Mouse (Mus musculus): ENCODE results near the gene Fkbp2. TPM values are rescaled to one million over a fixed set of nuclear protein-coding genes. Genes with fewer than 3 reads are reported as not detected.
A peak's percentile ranks its signal among the peaks of the same experiment; 100 is the strongest.

The Fkbp2 gene
- total and polyA plus RNA-seq, 3 experiments = 17.6 to 87.0 (median 44.6) TPM

DNA sequence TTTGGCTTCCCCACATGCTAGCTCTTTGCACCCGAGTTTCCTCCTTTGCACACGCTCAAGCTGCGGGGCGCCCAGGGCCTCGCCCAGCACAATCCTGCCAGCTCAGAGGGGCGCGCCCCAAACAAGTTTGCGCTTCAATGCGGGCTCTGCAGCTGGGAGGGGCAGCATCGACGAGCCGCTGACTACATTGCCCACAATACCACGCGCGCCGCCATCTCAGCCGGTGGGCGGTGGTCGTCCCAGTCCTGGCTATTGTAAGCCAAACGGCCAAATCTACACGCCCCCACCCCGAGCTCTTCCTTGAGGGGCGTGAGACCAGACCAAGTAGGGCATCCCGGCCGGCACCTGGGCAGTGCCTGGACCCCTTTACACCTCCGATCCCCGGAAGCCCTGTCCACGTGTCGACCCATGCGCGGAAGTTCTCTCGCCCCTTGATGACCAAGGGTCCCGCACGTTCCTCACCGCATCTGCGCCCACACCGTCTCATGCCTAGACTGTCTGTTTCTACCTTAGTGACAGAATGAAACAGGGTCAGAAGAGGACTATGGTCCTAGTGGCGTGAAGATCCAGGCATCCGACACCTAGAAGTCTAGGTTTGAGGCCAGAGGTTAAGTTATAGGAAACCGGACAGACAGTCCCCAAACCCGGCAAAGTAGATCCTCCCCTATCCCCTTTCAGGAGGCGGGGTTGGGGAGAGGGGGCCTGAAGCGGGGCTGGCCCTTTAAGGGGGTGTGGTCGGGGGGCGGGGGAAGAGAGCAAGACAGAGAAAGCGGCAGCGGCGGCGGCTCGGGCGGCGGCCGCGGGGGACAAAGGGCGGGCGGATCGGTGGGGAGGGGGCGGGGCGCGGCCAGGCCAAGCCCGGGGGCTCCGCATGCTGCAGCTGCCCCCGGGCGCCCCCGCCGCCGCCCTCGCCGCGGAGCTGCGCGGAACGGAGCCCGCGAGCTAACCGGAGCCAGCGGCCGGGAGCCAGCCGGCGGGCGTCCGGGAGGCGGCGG is 5.8 kb downstream of the Fkbp2 start, which contains the start of gene Ppp1r14b:
TSS of gene Ppp1r14b (plus strand) at position 758 of the 995 bp plus-strand sequence.
- dilution Hi-C loops (cut with MboI; ENCODE audit: extremely low pct_ligation_motif_present, extremely low pct_unique_long_range_greater_than_20kb, low sequenced_read_pairs) = no loop called here
- peak; percentile 90 for DNase-seq (ENCODE audit: extremely low read depth)
- H3K4me2 ChIP-seq (ENCODE audit: insufficient read depth, low read depth, poor library complexity, severe bottlenecking) = peak within 1 kb of the TSS; percentile 75
- H3K9me3 ChIP-seq (replicated peaks; ENCODE audit: low read length) = no peaks in the 10 kb centered on the region
- in situ Hi-C loops (cut with MboI; ENCODE audit: low pct_ligation_motif_present, low pct_unique_long_range_greater_than_20kb, low sequenced_read_pairs) = no loop called here
- peaks cover 29% of the 10 kb centered on the region for H3K79me2 ChIP-seq (replicated peaks; ENCODE audit: control insufficient read depth, extremely low read depth, insufficient read depth, poor library complexity, severe bottlenecking)
- TF ChIP-seq ZMIZ1 (IDR thresholded peaks at IDR 0.05; ENCODE audit: low read depth, low read length) = peak; percentile 78
- TF ChIP-seq PAX5 (IDR thresholded peaks at IDR 0.05; ENCODE audit: low read length) = no peak
- peak; percentile 85 for TF ChIP-seq HCFC1 (IDR thresholded peaks at IDR 0.05; ENCODE audit: low read depth, low read length)
- peak; percentile 79; the same call in 1 of the 2 replicates for TF ChIP-seq MAZ (IDR thresholded peaks at IDR 0.05; ENCODE audit: low read depth, low read length)
- TF ChIP-seq MAFK (IDR thresholded peaks at IDR 0.05; ENCODE audit: insufficient replicate concordance, low read length) = no peak
- no peak for TF ChIP-seq NRF1 (IDR thresholded peaks at IDR 0.05; ENCODE audit: low read depth, low read length)
- no peak for TF ChIP-seq CTCF (conservative IDR thresholded peaks at IDR 0.05 in 1 of 2, IDR thresholded peaks at IDR 0.05 in 1 of 2; ENCODE audit: low read depth in 2 of 2, low read length in 2 of 2)
- TF ChIP-seq NELFE (IDR thresholded peaks at IDR 0.05; ENCODE audit: low read depth, low read length) = peak; percentile 79
- peak; percentile 77 for TF ChIP-seq ELF1 (IDR thresholded peaks at IDR 0.05; ENCODE audit: low read depth, low read length)
- 0 out of 2 replicates have a peak, but pooled peaks have one; percentile 14 for TF ChIP-seq KAT2A (IDR thresholded peaks at IDR 0.05; ENCODE audit: insufficient replicate concordance, low read length)
- no peak for TF ChIP-seq ETS1 (conservative IDR thresholded peaks at IDR 0.05; ENCODE audit: low read depth, low read length)
- no peak for TF ChIP-seq ZC3H11A (IDR thresholded peaks at IDR 0.05; ENCODE audit: low read depth, low read length)
- TF ChIP-seq USF2 (conservative IDR thresholded peaks at IDR 0.05; ENCODE audit: low read depth, low read length) = peak; percentile 46
- TF ChIP-seq RAD21 (IDR thresholded peaks at IDR 0.05; ENCODE audit: low read depth, low read length) = no peak
- peak; percentile 96 for TF ChIP-seq SIN3A (IDR thresholded peaks at IDR 0.05; ENCODE audit: low read length)
- no peak for TF ChIP-seq RCOR1 (conservative IDR thresholded peaks at IDR 0.05; ENCODE audit: low read depth, low read length)
- TF ChIP-seq POLR2A (IDR thresholded peaks at IDR 0.05; ENCODE audit: low read depth, low read length) = peak; percentile 63
- peak; percentile 74 for TF ChIP-seq BHLHE40 (IDR thresholded peaks at IDR 0.05; ENCODE audit: low read depth, low read length)
- peak; percentile 90 for TF ChIP-seq MAX (IDR thresholded peaks at IDR 0.05; ENCODE audit: low read length)
- no peak for TF ChIP-seq SMC3 (IDR thresholded peaks at IDR 0.05; ENCODE audit: low read depth, low read length)
- TF ChIP-seq MEF2A (IDR thresholded peaks at IDR 0.05; ENCODE audit: borderline replicate concordance, low read depth, low read length) = no peak
- TF ChIP-seq TBP (conservative IDR thresholded peaks at IDR 0.05; ENCODE audit: low read depth, low read length) = 0 out of 2 replicates have a peak, but pooled peaks have one; percentile 15
- TF ChIP-seq CHD1 (IDR thresholded peaks at IDR 0.05; ENCODE audit: low read depth, low read length) = peak; percentile 37; the same call in 1 of the 2 replicates
- no peak; the same call in 1 of the 2 replicates for TF ChIP-seq IRF4 (IDR thresholded peaks at IDR 0.05; ENCODE audit: low read depth, low read length)
- TF ChIP-seq POLR2AphosphoS2 (IDR thresholded peaks at IDR 0.05; ENCODE audit: low read depth, low read length) = peak; percentile 52; the same call in 1 of the 2 replicates
- no peak for TF ChIP-seq ZNF384 (IDR thresholded peaks at IDR 0.05; ENCODE audit: low read depth, low read length)
- TF ChIP-seq MYC (IDR thresholded peaks at IDR 0.05; ENCODE audit: low read depth, low read length) = peak; percentile 93
- TF ChIP-seq UBTF (IDR thresholded peaks at IDR 0.05; ENCODE audit: low read depth, low read length) = no peak
- peak; percentile 97 for TF ChIP-seq MXI1 (IDR thresholded peaks at IDR 0.05; ENCODE audit: low read depth, low read length)
- no peak for TF ChIP-seq JUND (conservative IDR thresholded peaks at IDR 0.05; ENCODE audit: low read depth, low read length)
- TF ChIP-seq ZKSCAN1 (IDR thresholded peaks at IDR 0.05; ENCODE audit: borderline replicate concordance, low read depth, low read length) = no peak
- TF ChIP-seq USF1 (IDR thresholded peaks at IDR 0.05; ENCODE audit: low read depth, low read length) = peak; percentile 69
- no peak for TF ChIP-seq JUN (IDR thresholded peaks at IDR 0.05; ENCODE audit: insufficient read depth, low read depth, low read length)
- peak within 1 kb of the TSS; percentile 73 for H3K9ac ChIP-seq (ENCODE audit: insufficient read depth, low read depth)
- H3K27ac ChIP-seq (ENCODE audit: insufficient read depth, low read depth) = peak within 1 kb of the TSS; percentile 54
- H3K4me1 ChIP-seq (ENCODE audit: control insufficient read depth in 1 of 2, insufficient read depth in 2 of 2) = peaks cover 19 to 60% of the 10 kb centered on the region in 2 experiments
- H3K36me3 ChIP-seq (replicated peaks in 1 of 2; ENCODE audit: control insufficient read depth in 1 of 2, insufficient read depth in 1 of 2, low read length in 1 of 2) = peaks cover 14 to 25% of the 10 kb centered on the region in 2 experiments
- H3K27me3 ChIP-seq (replicated peaks) = peaks cover 3% of the 10 kb centered on the region
- H3K4me3 ChIP-seq (replicated peaks in 1 of 3; ENCODE audit: low read depth in 2 of 3, low read length in 2 of 3, poor library complexity in 1 of 3) = peak within 1 kb of the TSS; percentile 79 to 87 (median 85)

Measured in CH12.LX (cell line).